Mouse (Mus musculus) MEL (cell line): ENCODE measurements at regions not wholly inside any gene's neighbourhood (a gene's known extent, or its start where the extent isn't known, plus 50 kb on each side); places are given as distances from the start of the nearest gene placed in this dataset.

ENCODE experiments used
- CHD2 ChIP-seq: IDR thresholded peaks from 2 replicates; pipeline ENCODE4 v1.6.1; 2011; ENCODE audit warnings: low read length, improper control_type of control experiment
- CTCF ChIP-seq, 3 experiments: IDR thresholded peaks in 2 of 3; conservative IDR thresholded peaks in 1 of 3; 2 replicates each; pipeline ENCODE4 v1.5.1; 2011 to 2012; ENCODE audit warnings: low read length in 3 of 3, low read depth in 2 of 3, mild to moderate bottlenecking in 2 of 3, improper control_type of control experiment in 1 of 3, inconsistent platforms in 1 of 3, mixed read lengths in 1 of 3, moderate library complexity in 1 of 3; ENCODE audit not compliant: control insufficient read depth in 1 of 3, insufficient read depth in 1 of 3, poor library complexity in 1 of 3, severe bottlenecking in 1 of 3
- E2F4 ChIP-seq: IDR thresholded peaks from 2 replicates; pipeline ENCODE4 v1.6.1; 2011; ENCODE audit warnings: low read depth, low read length, improper control_type of control experiment, borderline replicate concordance
- EP300 ChIP-seq, 2 experiments: IDR thresholded peaks; 2 replicates each; pipeline ENCODE4 v1.6.1; 2011; ENCODE audit warnings: improper control_type of control experiment in 2 of 2, low read length in 2 of 2, low read depth in 1 of 2, mild to moderate bottlenecking in 1 of 2
- GATA1 ChIP-seq: IDR thresholded peaks from 2 replicates; pipeline ENCODE4 v1.6.1; 2011; ENCODE audit warnings: low read depth, low read length, improper control_type of control experiment
- JUND ChIP-seq: IDR thresholded peaks from 2 replicates; pipeline ENCODE4 v1.6.1; 2011; ENCODE audit warnings: low read depth, mild to moderate bottlenecking, improper control_type of control experiment, low read length
- MAX ChIP-seq: IDR thresholded peaks from 2 replicates; pipeline ENCODE4 v1.6.1; 2011; ENCODE audit warnings: low read length, improper control_type of control experiment
- MAZ ChIP-seq: IDR thresholded peaks from 2 replicates; pipeline ENCODE4 v1.6.1; 2012; ENCODE audit warnings: low read depth, mild to moderate bottlenecking, inconsistent platforms, low read length, improper control_type of control experiment
- POLR2A ChIP-seq, 2 experiments: IDR thresholded peaks; 2 replicates each; pipeline ENCODE4 v1.6.1; 2011 to 2012; ENCODE audit warnings: low read length in 2 of 2, mild to moderate bottlenecking in 2 of 2, control low read depth in 1 of 2, improper control_type of control experiment in 1 of 2, low read depth in 1 of 2, moderate library complexity in 1 of 2; ENCODE audit not compliant: control insufficient read depth in 1 of 2, insufficient read depth in 1 of 2, poor library complexity in 1 of 2
- TBP ChIP-seq: IDR thresholded peaks from 2 replicates; pipeline ENCODE4 v1.8.0; 2011; ENCODE audit warnings: low read depth, low read length, improper control_type of control experiment

DNA sequence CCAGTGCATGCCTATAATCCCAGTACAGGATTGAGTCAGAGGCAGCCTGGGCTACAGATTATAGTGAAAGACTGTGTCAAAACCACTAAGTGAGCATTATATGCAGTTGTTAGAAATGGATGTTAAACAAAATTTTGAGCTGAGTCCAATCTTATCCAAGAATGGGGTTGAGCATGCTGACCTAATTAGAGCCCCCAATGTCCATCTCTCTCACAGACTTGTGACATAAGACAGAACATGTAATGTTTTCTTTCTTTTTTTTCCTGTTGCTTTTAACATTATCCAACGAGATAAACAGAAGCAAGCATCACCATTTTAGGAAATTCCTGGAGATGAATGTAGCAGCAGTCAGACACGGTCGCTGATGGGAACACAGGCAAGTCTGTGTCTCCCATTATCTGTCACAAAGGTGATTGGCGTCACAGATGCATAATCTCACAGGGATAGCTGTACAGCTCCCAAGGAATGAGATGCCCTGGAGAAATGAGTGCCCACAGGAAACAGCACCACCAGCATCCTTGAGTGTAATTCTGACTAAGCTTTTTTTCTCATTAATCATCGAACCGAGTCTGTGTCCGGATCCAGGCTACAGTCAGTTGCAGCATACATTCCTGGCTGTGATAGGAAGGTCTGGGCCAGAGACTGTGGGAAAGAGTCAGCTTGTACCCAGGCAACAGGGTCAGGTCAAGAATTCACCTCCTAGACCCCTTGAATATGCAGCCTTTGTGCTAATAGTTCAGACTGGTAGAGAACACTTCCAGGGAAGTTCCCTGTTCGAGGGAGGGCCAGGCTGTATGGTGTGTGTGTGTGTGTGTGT is 154.5 kb downstream of the Gm19410 start:
- TF ChIP-seq JUND (no peak), POLR2A (IDR thresholded peaks at IDR 0.05; ENCODE audit: control insufficient read depth in 1 of 2, insufficient read depth in 1 of 2, low read depth in 1 of 2, low read length in 2 of 2, poor library complexity in 1 of 2) (no peak), E2F4 (no peak), TBP (no peak), EP300 (IDR thresholded peaks at IDR 0.05; ENCODE audit: low read depth in 1 of 2, low read length in 2 of 2) (no peak), CHD2 (no peak), GATA1 (no peak), MAZ (no peak), CTCF (IDR thresholded peaks at IDR 0.05 in 2 of 3, conservative IDR thresholded peaks at IDR 0.05 in 1 of 3; ENCODE audit: control insufficient read depth in 1 of 3, insufficient read depth in 1 of 3, low read depth in 2 of 3, low read length in 3 of 3, poor library complexity in 1 of 3, severe bottlenecking in 1 of 3) (no peak), MAX (no peak)
